Mouse (Mus musculus) lung, adult 2 months (tissue): ENCODE results near the gene Plin4. TPM values are rescaled to one million over a fixed set of nuclear protein-coding genes. Genes with fewer than 3 reads are reported as not detected.
"Not testable (repeated sequence)": the region's sequence is repeated elsewhere in the genome, so short reads cannot be mapped to it uniquely, and the experiment has no call there.

Experiments
- DNase-seq: peaks from one replicate; pipeline ENCODE4 v3.0.0; 2022
- H3K4me1 ChIP-seq: fragments of 200-500 bp; 2 replicates; pipeline ENCODE4 v1.6.1; 2011; ENCODE audit warnings: low read length; ENCODE audit not compliant: control insufficient read depth, insufficient read depth
- H3K4me3 ChIP-seq: fragments of 200-500 bp; replicated peaks from 2 replicates; pipeline ENCODE3; 2011; ENCODE audit warnings: low read depth, mild to moderate bottlenecking, control low read depth, low read length; ENCODE audit errors: extremely low read depth
- CTCF ChIP-seq: fragments of 200-500 bp; IDR thresholded peaks from 2 replicates; pipeline ENCODE4 v1.5.1; 2011; ENCODE audit warnings: mild to moderate bottlenecking, low read length, control low read depth; ENCODE audit not compliant: insufficient read depth
- POLR2A ChIP-seq: fragments of 200-500 bp; IDR thresholded peaks from 2 replicates; pipeline ENCODE4 v1.6.1; 2011; ENCODE audit warnings: low read depth, mild to moderate bottlenecking, control low read depth, low read length, borderline replicate concordance; ENCODE audit errors: extremely low read depth
- WGBS: fragments of 180-500 bp; shearing (Covaris S2); methylation state at CpG from one replicate; pipeline ENCODE4 v1.1.7; 2018; 5-methylcytosine and 5-hydroxymethylcytosine counted together
- polyA plus RNA-seq: library from polyadenylated mRNA; depleted of rRNA; stranded (reverse); fragments of >200 nt; gene quantifications from 2 replicates; pipeline ENCODE4 v1.2.3, GENCODE M21; 2012; rRNA removed

Plin4 gene
- polyA plus RNA-seq, 1 experiment = 25.2 TPM

- WGBS = 86% methylated on average over 5 of the region's 5 CpGs
- H3K4me1 ChIP-seq = peaks cover 3% of the 10 kb centered on the region; the same call in 1 of the 2 replicates
- TF ChIP-seq CTCF (no peak), POLR2A (no peak)
- H3K4me3 ChIP-seq = no peak overlapping the region
- DNase-seq = no peak
These were observed 37.4 kb downstream of the Plin4 start for GRCm38 (mm10) chr17:56072243-56072642.

GRCm38 (mm10) chr17:56071126-56071525, 38.5 kb downstream of the Plin4 start:
- no peak overlapping the region for H3K4me3 ChIP-seq
- no peak for TF ChIP-seq CTCF
- TF ChIP-seq POLR2A = no peak
- DNase-seq = no peak
- peaks cover 3% of the 10 kb centered on the region; the same call in 1 of the 2 replicates for H3K4me1 ChIP-seq

- DNase-seq = no peak
- Histone ChIP-seq H3K4me1 (no peaks in the 10 kb centered on the region), H3K4me3 (no peak overlapping the region)
- 95% methylated on average over 14 of the region's 14 CpGs for WGBS
- TF ChIP-seq CTCF = no peak
- no peak for TF ChIP-seq POLR2A
These were observed 40.5 kb downstream of the Plin4 start for GRCm38 (mm10) chr17:56069066-56069465.

DNA sequence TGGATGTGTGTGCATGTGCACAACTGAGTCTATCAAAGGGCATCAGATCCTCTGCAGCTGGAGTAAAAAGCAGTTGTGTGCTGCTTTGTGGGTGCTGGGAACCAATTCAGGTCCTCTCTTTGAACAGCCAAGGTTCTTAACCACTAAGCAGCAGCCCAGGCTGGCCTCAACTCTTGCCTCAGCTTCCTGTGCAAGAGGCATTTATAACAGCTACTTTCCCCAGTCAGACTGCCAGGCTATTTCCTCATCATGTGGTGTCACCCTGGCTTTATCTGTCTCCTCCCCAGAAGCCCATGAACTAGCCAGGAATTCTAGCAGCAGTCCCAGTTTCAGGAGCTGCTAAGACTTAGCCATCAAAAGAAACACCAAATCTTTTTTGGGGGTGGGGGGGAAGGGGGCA, 43.2 kb downstream of the Plin4 start:
- Histone ChIP-seq H3K4me1 (no peaks in the 10 kb centered on the region), H3K4me3 (no peak overlapping the region)
- TF ChIP-seq POLR2A (no peak), CTCF (no peak)
- no peak for DNase-seq

- 65% methylated on average over 6 of the region's 6 CpGs for WGBS
- DNase-seq, H3K4me3 ChIP-seq: not testable (repeated sequence)
These were observed 43.9 kb downstream of the Plin4 start for GRCm38 (mm10) chr17:56065715-56066114.

GRCm38 (mm10) chr17:56062081-56062480, 47.5 kb downstream of the Plin4 start:
- TF ChIP-seq CTCF (no peak), POLR2A (no peak)
- H3K4me1 ChIP-seq = no peaks in the 10 kb centered on the region
- no peak for DNase-seq
- 94% methylated on average over 7 of the region's 7 CpGs for WGBS
- H3K4me3 ChIP-seq = no peak overlapping the region

More at GRCm38 (mm10) chr17:56065715-56066114, 43.9 kb downstream of the Plin4 start:
- H3K4me1 ChIP-seq = not testable (repeated sequence)

DNA sequence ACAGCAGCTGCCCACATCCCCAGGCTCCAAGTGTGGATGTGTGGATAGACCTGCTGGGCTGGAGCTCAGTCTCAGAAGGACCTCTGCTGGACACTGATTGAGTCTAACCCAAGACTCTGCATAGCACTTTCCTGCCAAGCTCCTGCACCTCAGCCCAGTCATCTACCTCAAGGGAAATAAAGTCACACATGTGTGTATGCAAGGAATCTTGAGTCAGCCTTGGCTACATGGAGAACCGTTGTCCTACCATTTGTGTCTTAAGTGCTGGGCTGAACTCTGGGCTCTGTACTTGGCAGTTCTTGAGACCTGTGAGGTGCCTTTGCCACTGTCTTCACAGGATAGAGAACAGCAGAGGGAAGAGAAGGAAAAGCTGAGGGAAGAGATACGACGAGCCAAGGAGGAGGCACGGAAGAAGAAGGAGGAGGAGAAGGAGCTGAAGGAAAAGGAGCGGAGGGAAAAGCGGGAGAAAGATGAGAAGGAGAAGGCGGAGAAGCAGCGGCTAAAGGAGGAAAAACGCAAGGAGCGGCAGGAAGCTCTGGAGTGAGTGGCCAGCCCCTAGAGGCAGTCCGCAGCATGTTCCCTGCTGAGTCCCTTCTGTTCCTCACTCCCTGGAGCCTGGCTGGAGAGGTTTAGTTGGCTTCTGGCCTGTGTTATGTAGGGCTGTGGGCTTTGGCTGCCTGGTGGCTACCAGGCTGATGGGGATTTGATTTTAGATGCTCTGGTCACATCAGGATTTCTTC, 52.1 kb downstream of the Plin4 start:
- H3K4me1 ChIP-seq = no peaks in the 10 kb centered on the region
- no peak overlapping the region for H3K4me3 ChIP-seq
- TF ChIP-seq POLR2A (no peak), CTCF (no peak)
- 85% methylated on average over 11 of the region's 11 CpGs for WGBS
- DNase-seq = no peak

DNA sequence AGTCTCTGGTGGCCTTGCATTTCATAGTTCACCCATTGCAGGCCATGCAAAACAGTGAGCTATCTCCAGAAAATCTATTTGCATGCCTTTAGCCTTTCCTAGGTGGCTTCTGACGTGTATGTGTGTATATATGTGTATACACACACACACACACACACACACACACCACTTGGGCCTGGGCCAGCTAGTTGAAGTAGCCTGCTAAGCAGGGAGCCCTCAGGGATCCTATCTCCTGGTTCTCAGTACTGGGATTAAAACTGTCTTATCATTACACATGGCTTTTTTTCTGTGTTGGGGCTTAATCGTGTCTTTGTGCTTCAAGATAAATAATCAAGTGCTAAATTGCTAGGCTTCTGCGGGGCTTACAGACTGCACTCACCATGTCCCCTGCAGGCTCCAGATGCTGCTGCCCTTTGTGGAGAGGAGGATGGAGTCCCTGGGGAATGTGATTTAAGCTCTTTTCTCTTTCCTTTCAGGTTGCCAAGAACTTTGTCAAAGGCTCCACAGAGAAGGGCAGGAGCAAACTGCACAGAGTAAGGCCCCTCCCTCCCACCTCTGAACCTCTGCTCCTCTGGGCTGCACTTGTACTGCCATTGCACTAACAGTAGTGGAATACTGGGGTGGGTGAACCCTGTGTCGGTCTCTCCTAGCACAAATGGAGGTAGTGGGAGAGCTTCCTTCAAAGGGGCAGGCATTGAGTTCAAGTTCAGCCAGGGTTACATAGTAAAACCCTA, 53.5 kb downstream of the Plin4 start:
- H3K4me1 ChIP-seq = no peaks in the 10 kb centered on the region
- TF ChIP-seq CTCF (no peak), POLR2A (no peak)
- H3K4me3 ChIP-seq = no peak overlapping the region
- WGBS = 62% methylated on average over 4 of the region's 4 CpGs
- no peak for DNase-seq

- H3K4me1 ChIP-seq = no peaks in the 10 kb centered on the region
- H3K4me3 ChIP-seq = no peak overlapping the region
- DNase-seq = no peak
- no peak for TF ChIP-seq CTCF
- no peak for TF ChIP-seq POLR2A
These were observed 54.7 kb downstream of the Plin4 start for GRCm38 (mm10) chr17:56054938-56055337.

DNA sequence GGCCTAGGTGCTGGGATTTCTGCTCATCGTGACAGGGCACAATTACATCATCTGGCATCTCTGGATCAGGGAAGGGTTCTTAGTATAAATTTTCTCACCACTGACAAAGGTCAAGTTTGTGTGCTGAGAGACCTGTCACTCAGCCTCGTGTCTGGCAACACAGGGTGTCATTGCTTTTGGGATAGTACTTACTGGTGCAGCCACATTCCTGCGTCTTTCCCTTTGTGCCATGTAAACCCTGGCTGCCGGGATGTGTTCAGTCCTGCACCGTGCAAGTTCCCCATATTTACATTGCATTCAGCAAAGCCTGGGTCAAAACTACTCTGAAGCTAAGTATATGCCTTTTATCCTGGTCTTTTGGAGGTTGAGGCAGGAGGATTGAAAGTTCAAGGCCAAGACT, 58.2 kb downstream of the Plin4 start:
- Histone ChIP-seq H3K4me3 (no peak overlapping the region), H3K4me1 (no peaks in the 10 kb centered on the region)
- 78% methylated on average over 5 of the region's 5 CpGs for WGBS
- DNase-seq = no peak
- no peak for TF ChIP-seq POLR2A
- no peak for TF ChIP-seq CTCF

Other genes starting within 250 kb of the Plin4 start
- gene Zfp119a, start 230.9 kb downstream of the Plin4 start, polyA plus RNA-seq = 0.35 and 0.90 TPM in 2 replicates
- gene Zfp959, start 217.7 kb downstream of the Plin4 start, polyA plus RNA-seq = 0.96 and 1.2 TPM in 2 replicates
- 0.29 and 0.70 TPM in 2 replicates for gene Zfp119b, start 160.3 kb downstream of the Plin4 start, polyA plus RNA-seq
- gene Ebi3, start 157.2 kb downstream of the Plin4 start, polyA plus RNA-seq = 7.3 and 12.4 TPM in 2 replicates
- gene Yju2, start 150.7 kb downstream of the Plin4 start, polyA plus RNA-seq = 8.8 and 9.5 TPM in 2 replicates
- 1.6 and 1.9 TPM in 2 replicates for gene Shd, start 139.3 kb downstream of the Plin4 start, polyA plus RNA-seq
- gene Fsd1, start 123.3 kb downstream of the Plin4 start, polyA plus RNA-seq = 0.17 and 0.31 TPM in 2 replicates
- gene Stap2, start 104.2 kb downstream of the Plin4 start, polyA plus RNA-seq = 53.4 and 60.4 TPM in 2 replicates
- 99.7 and 103 TPM in 2 replicates for gene Mpnd, start 104.1 kb downstream of the Plin4 start, polyA plus RNA-seq
- 72.8 and 74.1 TPM in 2 replicates for gene Sh3gl1, start 73.2 kb downstream of the Plin4 start, polyA plus RNA-seq
- gene Chaf1a, start 69.4 kb downstream of the Plin4 start, polyA plus RNA-seq = 1.6 and 2.3 TPM in 2 replicates
- gene Ubxn6, start 34.8 kb downstream of the Plin4 start, polyA plus RNA-seq = 59.3 and 69.3 TPM in 2 replicates
- 44.8 and 47.2 TPM in 2 replicates for gene Hdgfl2, start 30.2 kb downstream of the Plin4 start, polyA plus RNA-seq
- gene Plin5, start 7.8 kb upstream of the Plin4 start, polyA plus RNA-seq = 5.5 and 8.6 TPM in 2 replicates
- gene Lrg1, start 12.2 kb upstream of the Plin4 start, polyA plus RNA-seq = 174 and 240 TPM in 2 replicates
- 12.5 and 21.2 TPM in 2 replicates for gene Sema6b, start 30.5 kb upstream of the Plin4 start, polyA plus RNA-seq
- 3.5 and 3.6 TPM in 2 replicates for gene Tnfaip8l1, start 52.7 kb upstream of the Plin4 start, polyA plus RNA-seq
- 42.4 and 48.7 TPM in 2 replicates for gene Mydgf, start 74.1 kb upstream of the Plin4 start, polyA plus RNA-seq
- gene Dpp9, start 109.1 kb upstream of the Plin4 start, polyA plus RNA-seq = 65.8 and 71.9 TPM in 2 replicates
- 28.2 and 29.4 TPM in 2 replicates for gene Fem1a, start 147.0 kb upstream of the Plin4 start, polyA plus RNA-seq
- gene Ticam1, start 167.0 kb upstream of the Plin4 start, polyA plus RNA-seq = 17.1 and 18.1 TPM in 2 replicates
- 39.4 and 39.6 TPM in 2 replicates for gene Plin3, start 183.1 kb upstream of the Plin4 start, polyA plus RNA-seq
- not detected in 2 replicates for gene Arrdc5, start 190.5 kb upstream of the Plin4 start, polyA plus RNA-seq
- gene Uhrf1, start 193.5 kb upstream of the Plin4 start, polyA plus RNA-seq = 2.6 and 3.2 TPM in 2 replicates
- 39.9 and 46.1 TPM in 2 replicates for gene Kdm4b, start 216.3 kb upstream of the Plin4 start, polyA plus RNA-seq